Mouse (Mus musculus) G1E (cell line): ENCODE results near the gene H2-DMb2.

Experiments used
- CTCF ChIP-seq: IDR thresholded peaks from 2 replicates; pipeline ENCODE4 v1.5.1; 2012; ENCODE audit warnings: low read depth, low read length, inconsistent platforms, mixed read lengths
- GATA1 ChIP-seq: IDR thresholded peaks from 2 replicates; pipeline ENCODE4 v1.6.1; 2012; ENCODE audit warnings: borderline replicate concordance, low read length, inconsistent platforms, mixed read lengths
- GATA2 ChIP-seq: IDR thresholded peaks from 2 replicates; pipeline ENCODE4 v1.6.1; 2012; ENCODE audit warnings: low read depth, low read length, inconsistent platforms, borderline replicate concordance
- POLR2AphosphoS5 ChIP-seq: IDR thresholded peaks from 2 replicates; pipeline ENCODE4 v1.6.1; 2012; ENCODE audit warnings: low read depth, low read length, inconsistent platforms; ENCODE audit not compliant: insufficient replicate concordance
- TAL1 ChIP-seq: conservative IDR thresholded peaks from 2 replicates; pipeline ENCODE4 v1.6.1; 2012; ENCODE audit warnings: low read depth, low read length, inconsistent platforms, mixed read lengths

DNA sequence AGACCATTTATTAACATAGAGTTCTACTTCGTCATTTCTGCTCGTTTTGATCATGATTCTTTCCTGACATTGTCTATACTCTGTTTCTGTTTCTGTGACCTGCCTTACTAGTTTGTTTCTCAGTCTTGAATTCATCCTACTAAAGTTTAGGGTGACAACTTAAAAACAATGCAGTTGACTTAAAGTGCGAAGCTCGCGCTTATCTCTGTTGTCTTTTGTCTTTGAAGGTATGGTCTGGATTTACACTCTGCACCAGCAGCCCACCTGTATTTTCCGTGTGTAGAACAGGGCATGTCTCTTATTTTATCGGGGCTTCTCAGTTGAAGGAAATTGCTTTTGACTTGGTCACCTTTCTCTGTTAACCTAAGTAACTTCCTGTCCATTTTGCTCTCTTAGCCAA is 20.0 kb upstream of the H2-DMb2 start:
- TF ChIP-seq TAL1 = no peak
- TF ChIP-seq CTCF = no peak
- TF ChIP-seq GATA1 = no peak
- TF ChIP-seq POLR2AphosphoS5 = no peak
- TF ChIP-seq GATA2 = no peak
